Mouse (Mus musculus): ENCODE measurements around the gene Rnf183. TPM values are rescaled to one million over a fixed set of nuclear protein-coding genes. Genes with fewer than 3 reads are reported as not detected.
"Not testable (repeated sequence)": the region's sequence is repeated elsewhere in the genome, so short reads cannot be mapped to it uniquely, and the experiment has no call there.

Rnf183 gene
- not detected in 2 replicates for total RNA-seq (2015; ENCODE audit: low replicate concordance)
- not detected in 2 replicates for total RNA-seq (2017; ENCODE audit: low replicate concordance)

GRCm38 (mm10) chr4:62435081-62435480 is at the start of gene Rnf183:
TSS of gene Rnf183 (minus strand) at chr4:62435252.
- ATAC-seq (replicated peaks; ENCODE audit: low FRiP score, poor library complexity, severe bottlenecking) = no peak

GRCm38 (mm10) chr4:62480709-62481605 is 45.9 kb upstream of the Rnf183 start:
- ATAC-seq (replicated peaks; ENCODE audit: low FRiP score, poor library complexity, severe bottlenecking) = no peak

DNA sequence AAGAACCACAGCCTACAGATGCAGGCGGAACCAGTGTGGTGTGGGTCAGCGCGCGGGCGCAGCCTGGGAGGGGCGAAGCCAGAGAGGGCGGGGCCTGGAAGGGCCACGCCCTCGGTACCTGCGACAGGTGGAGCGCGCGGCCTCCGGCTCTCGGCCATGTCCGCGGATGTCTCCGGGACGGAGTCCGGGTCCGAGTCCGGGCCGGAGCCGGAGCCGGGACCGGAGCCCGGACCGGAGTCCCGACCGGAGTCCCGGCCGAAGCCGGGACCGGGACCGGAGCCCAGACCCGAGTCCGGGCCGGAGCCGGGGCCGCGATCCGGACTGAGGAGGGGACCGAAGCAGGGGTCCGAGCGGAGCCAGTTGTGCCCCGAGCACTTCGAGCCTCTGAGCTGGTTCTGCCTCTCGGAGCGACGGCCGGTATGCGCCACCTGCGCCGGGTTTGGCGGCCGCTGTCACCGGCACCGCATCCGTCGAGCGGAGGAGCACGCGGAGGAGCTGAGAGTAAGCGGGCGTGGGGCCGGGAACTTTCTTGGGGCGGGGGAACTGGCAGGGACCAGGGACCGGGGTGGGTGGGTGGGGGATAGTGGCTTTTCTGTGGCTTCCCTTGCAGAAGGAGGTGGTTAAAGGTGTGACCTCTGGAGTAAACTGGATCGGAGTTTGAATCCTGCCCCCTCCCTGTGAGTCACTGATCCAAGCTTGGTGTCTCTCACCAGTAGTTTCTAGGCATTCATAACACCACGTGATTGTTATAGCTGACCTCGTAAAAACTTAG is 45.1 kb upstream of the Rnf183 start, which contains the start of gene Bspry:
Gene Bspry (plus strand): TSS at position 117 of the 772 bp plus-strand sequence.
- peak; percentile 60 for ATAC-seq (replicated peaks; ENCODE audit: low FRiP score, poor library complexity, severe bottlenecking)

DNA sequence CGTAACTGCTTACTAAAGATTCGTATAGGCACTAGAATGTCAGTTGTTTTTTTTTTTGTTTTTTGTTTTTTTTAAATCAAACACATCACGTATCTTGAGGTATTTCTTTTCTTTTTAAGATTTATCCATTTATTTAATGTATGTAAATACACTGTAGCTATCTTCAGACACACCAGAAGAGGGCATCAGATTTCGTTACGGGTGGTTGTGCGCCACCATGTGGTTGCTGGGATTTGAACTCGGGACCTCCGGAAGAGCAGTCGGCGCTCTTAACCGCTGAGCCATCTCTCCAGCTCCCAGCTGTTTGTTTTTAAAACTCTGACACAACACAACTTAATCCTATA is 44.5 kb upstream of the Rnf183 start:
- not testable (repeated sequence) for ATAC-seq (replicated peaks; ENCODE audit: low FRiP score, poor library complexity, severe bottlenecking)

GRCm38 (mm10) chr4:62477542-62478244 is 42.6 kb upstream of the Rnf183 start:
- ATAC-seq (replicated peaks; ENCODE audit: low FRiP score, poor library complexity, severe bottlenecking) = no peak

DNA sequence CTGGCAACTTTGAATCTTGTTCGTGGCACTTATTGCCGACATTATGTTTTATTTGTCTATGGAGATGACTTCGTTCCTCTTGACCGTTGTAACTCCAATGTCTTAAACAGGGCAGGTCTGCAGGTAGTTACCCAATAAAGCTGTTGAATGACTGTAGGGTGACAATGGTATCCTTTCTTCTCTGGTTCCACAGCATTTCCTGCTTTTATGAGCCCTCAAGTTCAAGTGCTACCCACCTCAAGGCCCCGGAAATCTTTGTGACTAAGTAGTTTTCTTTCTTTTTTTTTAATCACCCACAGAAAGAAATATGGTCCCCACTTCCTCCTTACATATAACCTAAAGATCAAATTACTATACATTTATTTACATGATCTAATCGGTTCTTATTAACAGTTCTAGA is 40.7 kb upstream of the Rnf183 start:
- ATAC-seq (replicated peaks; ENCODE audit: low FRiP score, poor library complexity, severe bottlenecking) = no peak

DNA sequence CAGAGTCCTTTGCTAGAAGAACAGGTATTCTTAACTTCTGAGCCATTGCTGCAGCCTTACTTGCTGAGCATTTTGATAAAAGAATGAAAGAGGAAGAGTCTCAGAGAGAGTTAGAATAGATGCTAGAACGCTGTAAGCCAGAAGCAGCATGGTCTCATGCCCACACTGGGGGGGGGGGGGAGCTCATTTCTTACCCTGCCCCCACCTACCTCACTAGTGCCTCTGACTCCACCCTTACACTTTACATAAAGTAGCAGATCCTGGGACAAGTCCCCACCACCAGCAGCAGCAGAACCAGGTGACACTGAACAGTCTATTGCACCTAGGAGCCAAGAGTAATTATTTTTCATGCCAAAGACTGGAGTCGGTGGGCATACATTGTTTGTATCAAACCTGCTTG is 40.1 kb upstream of the Rnf183 start:
- ATAC-seq (replicated peaks; ENCODE audit: low FRiP score, poor library complexity, severe bottlenecking) = no peak

DNA sequence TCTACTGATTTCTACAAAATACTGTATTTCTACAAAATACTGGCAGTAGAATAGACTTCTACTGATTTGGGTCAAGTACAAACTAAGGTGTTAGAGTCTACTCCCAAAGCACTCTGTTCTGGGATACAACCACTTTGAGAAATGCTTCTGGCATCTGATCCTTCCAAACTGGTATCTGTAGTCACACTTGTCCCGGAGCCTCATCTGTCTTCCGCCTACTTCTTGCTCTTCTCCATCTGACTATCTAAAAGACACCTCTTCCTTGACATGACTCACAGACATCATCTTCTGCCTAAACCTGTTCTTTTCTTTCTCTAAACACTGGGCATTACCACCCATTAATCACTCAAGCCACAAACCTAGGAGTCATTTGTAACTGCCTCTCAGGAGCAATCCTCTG is 37.0 kb upstream of the Rnf183 start:
- ATAC-seq (replicated peaks; ENCODE audit: low FRiP score, poor library complexity, severe bottlenecking) = no peak

DNA sequence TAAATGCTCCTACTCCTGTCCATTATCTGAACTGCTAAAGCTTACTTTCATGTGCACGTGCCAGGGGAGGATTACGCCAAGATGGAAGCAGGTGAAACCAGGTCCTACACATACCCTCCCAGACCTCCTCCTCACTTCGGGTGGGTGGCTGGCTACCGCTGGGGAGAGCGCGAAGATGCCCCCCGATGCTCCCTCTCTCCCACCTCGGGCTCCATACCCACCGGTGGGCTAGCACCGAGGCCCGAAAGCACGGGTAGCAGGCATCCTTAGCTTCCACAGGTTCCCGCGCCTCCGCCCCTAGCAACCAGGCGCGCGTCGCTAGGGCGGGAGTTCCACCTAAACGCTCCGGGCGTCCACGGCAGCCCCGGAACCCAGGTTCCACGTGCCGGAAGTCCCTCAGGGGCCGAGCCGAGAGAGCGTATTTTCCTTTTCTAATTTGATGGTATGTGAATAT is 35.6 kb upstream of the Rnf183 start, which contains the start of gene Wdr31:
Gene Wdr31 (minus strand): TSS at position 299 of the 454 bp plus-strand sequence.
- peak; percentile 97 for ATAC-seq (replicated peaks; ENCODE audit: low FRiP score, poor library complexity, severe bottlenecking)

- ATAC-seq (replicated peaks; ENCODE audit: low FRiP score, poor library complexity, severe bottlenecking) = no peak
Measured at GRCm38 (mm10) chr4:62468158-62468557, 33.1 kb upstream of the Rnf183 start.

DNA sequence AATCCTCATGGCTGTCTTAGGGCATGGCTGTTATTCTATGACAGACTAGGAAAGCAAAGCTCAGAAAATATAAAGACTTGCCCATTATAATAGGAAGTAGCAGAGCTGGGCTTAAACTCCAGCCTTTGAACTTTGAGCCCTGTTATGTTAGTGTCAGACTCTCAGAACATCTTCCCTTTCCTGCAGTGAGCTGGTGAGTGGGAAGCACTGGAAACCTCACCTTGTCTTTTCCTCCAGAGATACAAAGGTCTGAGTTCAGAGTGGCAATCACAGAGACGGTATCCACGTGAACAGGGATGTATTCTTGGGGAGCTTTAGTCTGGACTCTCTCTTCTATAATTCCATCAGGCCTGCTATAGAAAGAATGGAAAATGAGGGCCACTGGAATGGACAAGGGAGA is 28.1 kb upstream of the Rnf183 start:
- no peak for ATAC-seq (replicated peaks; ENCODE audit: low FRiP score, poor library complexity, severe bottlenecking)

DNA sequence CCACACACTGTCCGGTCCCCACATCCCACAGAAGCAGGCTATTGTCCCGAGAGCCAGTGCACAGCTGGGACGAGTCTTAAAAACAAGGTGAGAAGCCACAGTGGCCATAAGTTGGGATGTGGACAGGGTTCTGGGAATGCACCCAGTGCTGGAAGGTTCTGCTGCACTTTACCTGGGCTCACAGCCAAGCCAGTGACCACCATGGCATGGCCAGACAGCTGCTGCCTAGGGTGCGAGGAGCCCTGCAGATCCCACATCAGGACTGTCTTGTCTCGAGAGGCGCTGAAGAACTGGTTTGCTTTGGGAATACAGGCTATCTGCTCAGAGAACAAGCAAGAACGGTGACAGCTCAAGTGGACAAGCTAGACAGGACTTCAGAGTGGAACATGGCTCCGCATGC is 25.3 kb upstream of the Rnf183 start:
- ATAC-seq (replicated peaks; ENCODE audit: low FRiP score, poor library complexity, severe bottlenecking) = no peak

- ATAC-seq (replicated peaks; ENCODE audit: low FRiP score, poor library complexity, severe bottlenecking) = no peak
Measured at GRCm38 (mm10) chr4:62459081-62459480, 24.0 kb upstream of the Rnf183 start.

DNA sequence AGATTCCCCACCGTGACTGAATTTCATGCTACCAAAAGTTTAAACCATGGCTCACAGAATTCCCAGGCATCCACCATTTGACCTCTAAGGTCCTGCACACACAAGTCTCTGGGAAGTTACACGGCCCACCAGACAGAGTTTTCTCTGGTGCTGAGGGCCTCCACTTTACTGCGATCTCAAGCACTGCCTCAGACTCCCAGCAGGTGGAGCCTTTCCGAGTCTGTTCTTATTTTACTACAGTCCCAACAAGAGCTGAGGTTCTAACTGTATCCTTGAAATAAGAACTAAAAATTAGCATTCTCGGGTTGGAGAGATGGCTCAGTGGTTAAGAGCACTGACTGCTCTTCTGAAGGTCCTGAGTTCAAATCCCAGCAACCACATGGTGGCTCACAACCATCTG is 19.9 kb upstream of the Rnf183 start:
- ATAC-seq (replicated peaks; ENCODE audit: low FRiP score, poor library complexity, severe bottlenecking) = peak; percentile 72; the same call in 1 of the 2 replicates

GRCm38 (mm10) chr4:62440986-62441385 is 5.9 kb upstream of the Rnf183 start:
- ATAC-seq (replicated peaks; ENCODE audit: low FRiP score, poor library complexity, severe bottlenecking) = no peak

DNA sequence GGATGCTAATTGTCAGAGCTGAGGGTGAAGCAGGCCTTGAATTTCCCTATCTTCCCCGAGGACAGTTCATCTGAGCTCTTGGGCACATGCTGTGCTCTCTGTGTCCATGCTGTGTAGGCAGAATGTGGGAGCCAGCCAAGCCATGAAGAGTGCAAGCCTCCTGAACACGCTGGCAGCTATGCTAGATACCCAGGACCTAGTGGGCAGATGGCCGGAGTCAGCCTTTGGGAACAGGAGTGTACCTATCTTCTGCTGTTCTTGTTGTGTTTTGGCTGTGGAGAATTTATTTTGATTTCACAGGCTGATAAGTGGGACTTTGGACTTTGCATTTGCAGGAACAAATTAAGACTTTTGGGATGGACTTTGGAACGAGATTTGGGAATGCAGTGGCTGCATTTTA is 5.5 kb upstream of the Rnf183 start:
- ATAC-seq (replicated peaks; ENCODE audit: low FRiP score, poor library complexity, severe bottlenecking) = no peak

GRCm38 (mm10) chr4:62439793-62440192 is 4.7 kb upstream of the Rnf183 start:
- ATAC-seq (replicated peaks; ENCODE audit: low FRiP score, poor library complexity, severe bottlenecking) = no peak

DNA sequence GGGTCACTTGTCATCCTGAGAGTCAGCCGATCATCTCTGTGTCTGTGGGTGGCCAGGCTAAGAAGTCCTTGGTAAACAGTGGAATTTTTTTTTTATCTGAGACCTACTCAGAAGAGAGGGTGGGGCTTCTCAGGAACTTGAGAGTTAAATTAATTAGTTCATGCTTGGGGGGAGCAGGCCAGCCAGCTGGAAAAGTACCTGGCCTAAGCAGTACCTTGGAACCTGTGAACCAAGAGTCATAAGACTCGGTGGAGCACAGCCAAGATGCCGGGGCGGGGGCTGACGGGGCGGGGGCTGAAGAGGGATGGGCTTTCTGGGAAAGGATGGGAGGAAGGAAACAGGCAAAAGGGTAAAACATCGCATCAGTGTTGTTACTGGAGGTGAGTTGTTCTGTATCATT is 2.8 kb upstream of the Rnf183 start:
- no peak for ATAC-seq (replicated peaks; ENCODE audit: low FRiP score, poor library complexity, severe bottlenecking)

DNA sequence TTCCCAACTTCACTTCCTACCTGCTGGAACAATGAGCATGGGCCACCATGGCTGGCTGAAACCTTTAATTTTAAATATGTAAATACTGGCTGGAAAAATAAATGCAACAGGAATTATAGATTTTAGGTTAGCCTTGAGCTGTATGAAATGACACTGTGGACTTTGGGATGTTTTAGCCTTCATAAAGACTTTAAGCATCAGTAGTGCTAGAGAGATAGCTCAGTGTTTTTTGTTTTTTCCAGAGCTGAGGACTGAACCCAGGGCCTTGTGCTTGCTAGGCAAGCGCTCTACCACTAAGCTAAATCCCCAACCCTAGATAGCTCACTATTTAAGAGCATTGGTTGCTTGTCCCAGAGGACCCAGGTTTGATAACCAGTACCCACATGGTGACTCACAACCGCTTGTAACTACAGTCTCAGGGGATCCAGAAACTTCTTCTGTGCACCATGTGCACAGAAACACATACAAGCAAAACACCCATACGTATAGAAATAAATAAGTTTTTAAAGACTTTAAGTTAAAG is 2.3 kb upstream of the Rnf183 start:
- no peak for ATAC-seq (replicated peaks; ENCODE audit: low FRiP score, poor library complexity, severe bottlenecking)
